Mouse (Mus musculus) heart, postnatal 36 days (tissue): ENCODE results near the gene Mettl13. TPM values are rescaled to one million over a fixed set of nuclear protein-coding genes. Genes with fewer than 3 reads are reported as not detected.
A peak's percentile ranks its signal among the peaks of the same experiment; 100 is the strongest.

Source experiments
- DNase-seq, 2 experiments: peaks; one replicate each; pipeline ENCODE4 v3.0.0; 2021 to 2022
- intact Hi-C: fragments of 180-260 bp; cut with DNase I; formaldehyde crosslinking; loops from one replicate; pipeline ENCODE4 v1.15.1; 2025
- total RNA-seq, 2 experiments: library from RNA; stranded (reverse); gene quantifications; 2 replicates each; pipeline ENCODE4 v1.2.3; 2021

The Mettl13 gene
- total RNA-seq, 2 experiments from 2014 or later: 5.1 to 7.5 TPM

- intact Hi-C loops: no loop called here
- DNase-seq: no peak
Observed at GRCm38 (mm10) chr1:162543231-162543630, 5.1 kb downstream of the Mettl13 start.

- intact Hi-C loops: loop anchor here (10.0 kb wide), 1 partner anchor 179 kb away; no protein-coding TSS in a partner anchor
- DNase-seq: no peak
Observed at GRCm38 (mm10) chr1:162533766-162534560, 14.4 kb downstream of the Mettl13 start.

- no peak for DNase-seq
- intact Hi-C loops: loop anchor here (10.0 kb wide), 1 partner anchor 178 kb away; no protein-coding TSS in a partner anchor
Observed at GRCm38 (mm10) chr1:162532330-162532729, 16.0 kb downstream of the Mettl13 start.

GRCm38 (mm10) chr1:162531584-162531983, 16.8 kb downstream of the Mettl13 start:
- intact Hi-C loops: loop anchor here (10.0 kb wide), 1 partner anchor 177 kb away; no protein-coding TSS in a partner anchor
- no peak for DNase-seq

- DNase-seq: no peak
- intact Hi-C loops: loop anchor here (10.0 kb wide), 1 partner anchor 176 kb away; no protein-coding TSS in a partner anchor
Observed at GRCm38 (mm10) chr1:162530666-162531065, 17.7 kb downstream of the Mettl13 start.

- intact Hi-C loops: loop anchor here (10.0 kb wide), 1 partner anchor 175 kb away; no protein-coding TSS in a partner anchor
- DNase-seq: no peak
Observed at GRCm38 (mm10) chr1:162529651-162530050, 18.7 kb downstream of the Mettl13 start.

GRCm38 (mm10) chr1:162515116-162515515, 33.2 kb downstream of the Mettl13 start:
- DNase-seq: no peak
- intact Hi-C loops: no loop called here

GRCm38 (mm10) chr1:162510013-162510356, 38.4 kb downstream of the Mettl13 start:
- intact Hi-C loops: no loop called here
- DNase-seq: no peak

GRCm38 (mm10) chr1:162509329-162510012, 38.9 kb downstream of the Mettl13 start:
- peak; percentile 37 to 49 for DNase-seq
- intact Hi-C loops: no loop called here

GRCm38 (mm10) chr1:162508211-162509005, 39.9 kb downstream of the Mettl13 start:
- no peak for DNase-seq
- intact Hi-C loops: no loop called here

GRCm38 (mm10) chr1:162506516-162506915, 41.8 kb downstream of the Mettl13 start:
- DNase-seq: no peak
- intact Hi-C loops: no loop called here

- no peak for DNase-seq
- intact Hi-C loops: no loop called here
Observed at GRCm38 (mm10) chr1:162505649-162506048, 42.7 kb downstream of the Mettl13 start.

Other genes starting within 250 kb of the Mettl13 start
- gene Dnm3, start 70.5 kb downstream of the Mettl13 start, total RNA-seq: 1 to 10 TPM; 5.2 to 10.0 TPM
- 10 to 100 TPM; 22.8 to 23.7 TPM for gene Vamp4, start 22.0 kb upstream of the Mettl13 start, total RNA-seq
- gene Myoc, start 90.6 kb upstream of the Mettl13 start, total RNA-seq: 1 to 10 TPM; 2.1 to 2.5 TPM
- gene Myocos, start 109.7 kb upstream of the Mettl13 start, total RNA-seq: not detected
- 10 to 100 TPM; 70.8 to 77.9 TPM for gene Prrc2c, start 192.0 kb upstream of the Mettl13 start, total RNA-seq